Mouse (Mus musculus) cerebellum, adult 2 months (tissue): Measurements from ENCODE around the gene Fam47e.

Experiments
- CTCF ChIP-seq: fragments of 200-500 bp; IDR thresholded peaks from 2 replicates; pipeline ENCODE4 v1.5.1; 2011; ENCODE audit warnings: low read depth, mild to moderate bottlenecking, control low read depth, low read length, moderate library complexity, borderline replicate concordance; ENCODE audit not compliant: insufficient read depth
- POLR2A ChIP-seq: fragments of 200-500 bp; IDR thresholded peaks from 2 replicates; pipeline ENCODE4 v1.6.1; 2011; ENCODE audit warnings: low read length, control low read depth, borderline replicate concordance; ENCODE audit not compliant: insufficient read depth

DNA sequence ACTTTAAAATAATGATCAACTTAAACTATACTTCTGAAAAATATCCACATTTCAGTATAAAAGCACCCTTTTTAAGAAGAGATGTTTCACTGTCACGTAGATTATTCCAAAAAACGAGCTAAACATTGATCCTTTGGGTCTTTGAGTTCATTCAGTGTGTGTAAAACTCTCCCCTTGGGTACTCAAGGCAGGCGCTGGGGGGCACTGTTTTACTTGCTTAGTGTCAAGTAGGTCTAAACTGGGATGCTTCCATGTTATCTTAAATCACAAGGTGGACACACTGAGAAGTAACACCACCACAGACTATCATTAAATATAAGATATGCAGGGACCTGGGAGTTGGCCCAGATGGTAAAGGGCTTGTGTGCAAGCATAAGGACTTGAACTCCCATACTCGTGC lies 78.7 kb downstream of the Fam47e start:
- TF ChIP-seq CTCF, result no peak
- TF ChIP-seq POLR2A, result no peak
